Mouse (Mus musculus) liver, postnatal 0 days (tissue): ENCODE measurements at regions not wholly inside any gene's neighbourhood (a gene's known extent, or its start where the extent isn't known, plus 50 kb on each side); places are given as distances from the start of the nearest gene placed in this dataset.

Experiments used
- ATAC-seq: fragments of 200-750 bp; cut with Nextera tagmentation; 2 replicates; pipeline ENCODE4 v1.8.0; 2017; ENCODE audit warnings: mild to moderate bottlenecking, moderate library complexity
- DNase-seq: peaks from one replicate; pipeline ENCODE4 v3.0.0-alpha.2; 2016
- H3K27ac ChIP-seq: fragments of 300-500 bp; sonication (generic); 2 replicates; pipeline ENCODE4 v1.5.1; 2014; ENCODE audit warnings: antibody characterized with exemption, moderate library complexity, mild to moderate bottlenecking, low read depth
- H3K27me3 ChIP-seq: fragments of 300-500 bp; sonication (generic); 2 replicates; pipeline ENCODE4 v1.6.1; 2014; ENCODE audit warnings: low read length, control low read depth, mixed read lengths; ENCODE audit not compliant: insufficient read depth
- H3K36me3 ChIP-seq: fragments of 300-500 bp; sonication (generic); replicated peaks from 2 replicates; pipeline ENCODE4 v1.6.1; 2014; ENCODE audit warnings: mild to moderate bottlenecking, control low read depth, low read length, moderate library complexity, mixed read lengths; ENCODE audit not compliant: insufficient read depth
- H3K4me1 ChIP-seq: fragments of 300-500 bp; sonication (generic); 2 replicates; pipeline ENCODE4 v1.6.1; 2014; ENCODE audit warnings: antibody characterized with exemption, mild to moderate bottlenecking, control low read depth; ENCODE audit not compliant: insufficient read depth
- H3K4me2 ChIP-seq: fragments of 300-500 bp; sonication (generic); 2 replicates; pipeline ENCODE4 v1.6.1; 2014; ENCODE audit warnings: low read depth, mild to moderate bottlenecking, low read length, moderate library complexity, mixed read lengths
- H3K4me3 ChIP-seq: fragments of 300-500 bp; sonication (generic); 2 replicates; pipeline ENCODE4 v1.5.1; 2014; ENCODE audit warnings: low read depth, low read length
- H3K9ac ChIP-seq: fragments of 300-500 bp; sonication (generic); replicated peaks from 2 replicates; pipeline ENCODE4 v1.6.1; 2014; ENCODE audit warnings: mild to moderate bottlenecking, moderate library complexity
- H3K9me3 ChIP-seq: fragments of 300-500 bp; sonication (generic); 2 replicates; pipeline ENCODE4 v1.6.1; 2016; ENCODE audit warnings: mild to moderate bottlenecking, control low read depth, low read length, mixed read lengths
- CTCF ChIP-seq: sonication (generic); IDR thresholded peaks from 2 replicates; pipeline ENCODE4 v1.5.1; 2016; ENCODE audit warnings: antibody characterized with exemption, low read depth
- EP300 ChIP-seq: IDR thresholded peaks from 2 replicates; pipeline ENCODE4 v1.6.1; 2016; ENCODE audit warnings: antibody characterized with exemption, low read depth, mild to moderate bottlenecking
- WGBS: fragments of 180-500 bp; shearing (Covaris S2); extraction: QIAGEN DNeasy Blood & Tissue Kit; methylation state at CpG from one replicate; pipeline ENCODE4 v1.1.7; 2014; ENCODE audit not compliant: insufficient replicate concordance; 5-methylcytosine and 5-hydroxymethylcytosine counted together

GRCm38 (mm10) chr19:30419556-30420280 lies 129.7 kb downstream of the Dkk1 start:
- no peaks in the 10 kb centered on the region for H3K9me3 ChIP-seq
- H3K27ac ChIP-seq = no peak overlapping the region
- DNase-seq = no peak
- H3K9ac ChIP-seq = no peak overlapping the region
- H3K36me3 ChIP-seq = no peaks in the 10 kb centered on the region
- WGBS = 45% methylated on average over 10 of the region's 10 CpGs
- no peaks in the 10 kb centered on the region for H3K27me3 ChIP-seq
- no peak overlapping the region for H3K4me2 ChIP-seq
- H3K4me3 ChIP-seq = no peak overlapping the region
- H3K4me1 ChIP-seq = no peaks in the 10 kb centered on the region
- no peak for ATAC-seq
- TF ChIP-seq CTCF (no peak), EP300 (no peak)

GRCm38 (mm10) chr19:30425627-30426026 lies 123.8 kb downstream of the Dkk1 start:
- Histone ChIP-seq H3K9ac (no peak overlapping the region), H3K4me3 (no peak overlapping the region), H3K9me3 (no peaks in the 10 kb centered on the region), H3K4me2 (no peak overlapping the region), H3K27me3 (no peaks in the 10 kb centered on the region), H3K27ac (no peak overlapping the region), H3K4me1 (0 out of 2 replicates have a peak, but pooled peaks cover 4% of the 10 kb centered on the region), H3K36me3 (no peaks in the 10 kb centered on the region)
- no peak for DNase-seq
- no peak for ATAC-seq
- WGBS = 54% methylated on average over 2 of the region's 2 CpGs
- no peak for TF ChIP-seq EP300
- no peak for TF ChIP-seq CTCF

- Histone ChIP-seq H3K4me3 (no peak overlapping the region), H3K9me3 (no peaks in the 10 kb centered on the region), H3K27ac (no peak overlapping the region), H3K4me1 (0 out of 2 replicates have a peak, but pooled peaks cover 4% of the 10 kb centered on the region), H3K36me3 (no peaks in the 10 kb centered on the region), H3K27me3 (no peaks in the 10 kb centered on the region), H3K4me2 (no peak overlapping the region), H3K9ac (no peak overlapping the region)
- TF ChIP-seq CTCF (peak; percentile 40), EP300 (no peak)
- WGBS = 11% methylated on average over 2 of the region's 2 CpGs
- peak; percentile 34 for DNase-seq
- ATAC-seq = no peak
Measured at GRCm38 (mm10) chr19:30427484-30427883, 122.0 kb downstream of the Dkk1 start.

- H3K9ac ChIP-seq = no peak overlapping the region
- no peaks in the 10 kb centered on the region for H3K27me3 ChIP-seq
- no peaks in the 10 kb centered on the region for H3K9me3 ChIP-seq
- no peak overlapping the region for H3K4me3 ChIP-seq
- TF ChIP-seq CTCF = no peak
- no peak overlapping the region for H3K27ac ChIP-seq
- H3K36me3 ChIP-seq = no peaks in the 10 kb centered on the region
- no peak for DNase-seq
- ATAC-seq = no peak
- no peak overlapping the region for H3K4me2 ChIP-seq
- WGBS = 59% methylated on average over 1 of the region's 1 CpGs
- H3K4me1 ChIP-seq = no peaks in the 10 kb centered on the region
Measured at GRCm38 (mm10) chr19:30433141-30433540, 116.3 kb downstream of the Dkk1 start.

- WGBS = 77% methylated on average over 12 of the region's 12 CpGs
- no peaks in the 10 kb centered on the region for H3K36me3 ChIP-seq
Measured at GRCm38 (mm10) chr19:30435054-30435738, 114.3 kb downstream of the Dkk1 start.

GRCm38 (mm10) chr19:30450869-30451542 lies 98.5 kb downstream of the Dkk1 start:
- ATAC-seq (no peak), DNase-seq (no peak)
- 81% methylated on average over 13 of the region's 13 CpGs for whole genome bisulfite sequencing
- H3K9me3 ChIP-seq = no peaks in the 10 kb centered on the region
- no peak overlapping the region for H3K4me3 ChIP-seq
- H3K27me3 ChIP-seq = no peaks in the 10 kb centered on the region
- no peak overlapping the region for H3K27ac ChIP-seq
- TF ChIP-seq EP300 (no peak), CTCF (no peak)
- H3K4me1 ChIP-seq = no peaks in the 10 kb centered on the region
- no peak overlapping the region for H3K4me2 ChIP-seq
- H3K36me3 ChIP-seq = no peaks in the 10 kb centered on the region
- H3K9ac ChIP-seq = no peak overlapping the region

More at GRCm38 (mm10) chr19:30435054-30435738, 114.3 kb downstream of the Dkk1 start:
- Histone ChIP-seq H3K27ac (no peak overlapping the region), H3K4me1 (no peaks in the 10 kb centered on the region), H3K9ac (no peak overlapping the region), H3K9me3 (no peaks in the 10 kb centered on the region), H3K4me3 (no peak overlapping the region), H3K4me2 (no peak overlapping the region), H3K27me3 (no peaks in the 10 kb centered on the region)
- TF ChIP-seq CTCF (no peak), EP300 (no peak)
- DNase-seq (no peak), ATAC-seq (no peak)
